Mouse (Mus musculus) liver, embryonic 12.5 days (tissue): ENCODE data around the gene Nme4. TPM values are rescaled to one million over a fixed set of nuclear protein-coding genes. Genes with fewer than 3 reads are reported as not detected.

Experiments
- ATAC-seq: fragments of 200-750 bp; cut with Nextera tagmentation; 2 replicates; pipeline ENCODE4 v1.8.0; 2017; ENCODE audit warnings: moderate number of reproducible peaks, mild to moderate bottlenecking, moderate library complexity
- H3K27ac ChIP-seq: fragments of 300-500 bp; sonication (generic); 2 replicates; pipeline ENCODE4 v1.5.1; 2016; ENCODE audit warnings: mild to moderate bottlenecking
- H3K27me3 ChIP-seq: fragments of 300-500 bp; sonication (generic); replicated peaks from 2 replicates; pipeline ENCODE4 v1.6.1; 2016; ENCODE audit warnings: mild to moderate bottlenecking, moderate library complexity
- H3K36me3 ChIP-seq: fragments of 300-500 bp; sonication (generic); 2 replicates; pipeline ENCODE4 v1.6.1; 2016; ENCODE audit warnings: mild to moderate bottlenecking, moderate library complexity
- H3K4me1 ChIP-seq: fragments of 300-500 bp; sonication (generic); 2 replicates; pipeline ENCODE4 v1.6.1; 2016
- H3K4me2 ChIP-seq: fragments of 300-500 bp; sonication (generic); 2 replicates; pipeline ENCODE4 v1.6.1; 2016; ENCODE audit warnings: mild to moderate bottlenecking, moderate library complexity
- H3K4me3 ChIP-seq: fragments of 300-500 bp; sonication (generic); 2 replicates; pipeline ENCODE4 v1.5.1; 2016; ENCODE audit warnings: mild to moderate bottlenecking, moderate library complexity
- H3K9ac ChIP-seq: fragments of 300-500 bp; sonication (generic); 2 replicates; pipeline ENCODE4 v1.6.1; 2016; ENCODE audit warnings: mild to moderate bottlenecking, moderate library complexity
- H3K9me3 ChIP-seq: fragments of 300-500 bp; sonication (generic); replicated peaks from 2 replicates; pipeline ENCODE4 v1.6.1; 2016; ENCODE audit warnings: mild to moderate bottlenecking, moderate library complexity
- WGBS: fragments of 180-500 bp; shearing (Covaris S2); methylation state at CpG from one replicate; pipeline ENCODE4 v1.1.7; 2016; ENCODE audit not compliant: insufficient replicate concordance; 5-methylcytosine and 5-hydroxymethylcytosine counted together
- polyA plus RNA-seq: library from polyadenylated mRNA; unstranded; fragments of >200 nt; fragmentation: Nextera tagmentation; extraction: Ambion mirVana; gene quantifications from 2 replicates; pipeline ENCODE4 v1.2.1, GENCODE M21; 2016

The Nme4 gene
- polyA plus RNA-seq, 1 experiment from 2014 or later, result 65.9 TPM

DNA sequence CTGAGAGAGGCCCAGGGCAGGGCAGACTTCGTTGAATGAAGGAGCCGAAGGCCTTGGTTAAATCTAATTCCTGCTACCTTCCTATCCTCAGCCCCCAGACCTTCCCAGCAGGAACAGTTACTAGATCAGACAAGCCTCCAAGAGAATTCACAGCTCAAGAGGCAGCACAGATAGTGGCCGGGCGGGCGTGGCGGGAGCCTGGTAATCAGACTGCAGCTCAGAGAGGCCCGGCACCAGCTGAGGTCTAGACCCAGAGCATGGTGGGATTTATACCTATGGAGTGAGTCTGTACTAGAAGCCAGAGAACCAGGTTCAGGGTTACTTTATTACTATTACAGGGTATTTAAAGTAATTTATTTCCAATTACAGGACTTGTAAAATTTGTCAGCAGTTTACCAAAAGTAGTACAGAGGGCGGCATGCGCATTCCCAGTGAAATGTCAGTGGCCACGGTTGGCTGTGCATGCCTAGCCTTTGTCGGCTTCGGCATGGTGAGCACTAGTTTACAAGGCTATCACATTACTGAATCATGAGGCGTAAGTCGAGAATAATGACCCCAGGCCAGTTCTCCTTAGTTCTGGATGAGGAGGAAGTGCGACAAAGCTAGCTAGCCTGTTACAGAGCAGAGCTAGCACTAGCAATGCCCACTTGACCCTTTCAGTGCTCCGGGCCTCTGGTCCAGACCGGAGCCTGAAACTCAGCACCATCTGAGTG, 41.1 kb downstream of the Nme4 start:
- Histone ChIP-seq H3K9ac (no peak overlapping the region), H3K9me3 (no peaks in the 10 kb centered on the region), H3K36me3 (no peaks in the 10 kb centered on the region), H3K27me3 (peaks cover 12% of the 10 kb centered on the region; the same call in 1 of the 2 replicates), H3K4me2 (no peak overlapping the region), H3K4me1 (peaks cover 17% of the 10 kb centered on the region), H3K27ac (no peak overlapping the region), H3K4me3 (no peak overlapping the region)
- 51% methylated on average over 17 of the region's 17 CpGs for WGBS
- ATAC-seq, result 0 out of 2 replicates have a peak, but pooled peaks have one; percentile 52

- Histone ChIP-seq H3K4me3 (no peak overlapping the region), H3K9me3 (no peaks in the 10 kb centered on the region), H3K9ac (no peak overlapping the region), H3K4me1 (peaks cover 17% of the 10 kb centered on the region), H3K36me3 (no peaks in the 10 kb centered on the region), H3K27me3 (peaks cover 12% of the 10 kb centered on the region; the same call in 1 of the 2 replicates), H3K27ac (no peak overlapping the region), H3K4me2 (no peak overlapping the region)
- no peak for ATAC-seq
- 69% methylated on average over 4 of the region's 4 CpGs for WGBS
Observed at GRCm38 (mm10) chr17:26052706-26053105, 42.7 kb downstream of the Nme4 start.

DNA sequence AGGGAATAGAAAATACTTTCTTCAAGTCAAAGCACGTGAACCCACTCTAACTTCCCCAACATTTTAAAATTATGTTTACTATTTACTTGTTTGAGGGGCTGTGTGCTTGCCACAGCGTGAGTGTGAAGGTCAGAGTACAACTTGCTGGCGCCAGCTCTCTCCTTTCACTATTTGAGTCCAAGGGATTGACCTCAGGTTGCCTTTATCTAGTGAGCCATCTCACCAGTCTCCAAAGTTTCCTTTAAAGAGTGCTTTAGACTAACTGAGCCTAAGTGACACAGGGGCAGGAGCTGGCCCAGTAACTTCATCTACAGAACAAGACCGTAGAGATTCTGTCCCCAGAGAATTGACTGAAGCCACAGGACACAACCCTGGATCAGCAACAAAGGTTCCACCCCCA, 43.3 kb downstream of the Nme4 start:
- H3K27ac ChIP-seq, result no peak overlapping the region
- ATAC-seq, result no peak
- no peak overlapping the region for H3K4me3 ChIP-seq
- H3K4me1 ChIP-seq, result peaks cover 17% of the 10 kb centered on the region
- H3K9me3 ChIP-seq, result no peaks in the 10 kb centered on the region
- WGBS, result 69% methylated on average over 4 of the region's 4 CpGs
- H3K27me3 ChIP-seq, result peaks cover 12% of the 10 kb centered on the region; the same call in 1 of the 2 replicates
- H3K9ac ChIP-seq, result no peak overlapping the region
- no peaks in the 10 kb centered on the region for H3K36me3 ChIP-seq
- no peak overlapping the region for H3K4me2 ChIP-seq

GRCm38 (mm10) chr17:26048118-26048517, 47.3 kb downstream of the Nme4 start:
- no peak overlapping the region for H3K4me2 ChIP-seq
- no peak overlapping the region for H3K9ac ChIP-seq
- no peak for ATAC-seq
- no peaks in the 10 kb centered on the region for H3K27me3 ChIP-seq
- 82% methylated on average over 8 of the region's 8 CpGs for WGBS
- 0 out of 2 replicates have a peak, but pooled peaks cover 4% of the 10 kb centered on the region for H3K4me1 ChIP-seq
- no peak overlapping the region for H3K27ac ChIP-seq
- no peaks in the 10 kb centered on the region for H3K9me3 ChIP-seq
- no peak overlapping the region for H3K4me3 ChIP-seq
- no peaks in the 10 kb centered on the region for H3K36me3 ChIP-seq

GRCm38 (mm10) chr17:26046253-26046997, 49.0 kb downstream of the Nme4 start:
- Histone ChIP-seq H3K27ac (no peak overlapping the region), H3K27me3 (no peaks in the 10 kb centered on the region), H3K36me3 (no peaks in the 10 kb centered on the region), H3K4me2 (no peak overlapping the region), H3K4me3 (no peak overlapping the region), H3K9me3 (no peaks in the 10 kb centered on the region), H3K9ac (no peak overlapping the region), H3K4me1 (no peaks in the 10 kb centered on the region)
- no peak for ATAC-seq
- WGBS, result 52% methylated on average over 10 of the region's 10 CpGs

- H3K4me1 ChIP-seq, result no peaks in the 10 kb centered on the region
- no peaks in the 10 kb centered on the region for H3K36me3 ChIP-seq
- ATAC-seq, result no peak
- H3K27me3 ChIP-seq, result no peaks in the 10 kb centered on the region
- no peak overlapping the region for H3K9ac ChIP-seq
- no peak overlapping the region for H3K27ac ChIP-seq
- no peaks in the 10 kb centered on the region for H3K9me3 ChIP-seq
- no peak overlapping the region for H3K4me2 ChIP-seq
- 60% methylated on average over 4 of the region's 4 CpGs for WGBS
- H3K4me3 ChIP-seq, result no peak overlapping the region
Observed at GRCm38 (mm10) chr17:26045285-26045684, 50.1 kb downstream of the Nme4 start.

DNA sequence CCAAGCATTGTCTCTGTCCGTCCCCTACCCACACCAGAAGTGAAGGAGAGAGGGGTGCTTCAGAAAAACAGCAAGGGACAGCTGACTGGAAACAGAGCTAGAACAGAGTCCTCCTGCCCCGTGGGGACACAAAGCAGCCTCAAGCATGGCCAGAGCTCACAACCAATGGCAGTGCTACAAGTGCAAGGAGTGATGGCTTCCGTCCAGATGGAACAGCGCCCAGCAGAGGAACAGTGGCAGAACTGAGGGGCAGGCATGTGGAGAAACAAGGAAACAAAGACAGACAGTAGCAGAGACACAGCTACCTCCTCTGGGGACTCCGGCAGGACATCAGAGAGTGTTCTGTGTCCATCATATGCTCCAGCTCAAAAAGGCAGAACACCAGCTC, 52.2 kb downstream of the Nme4 start:
- Histone ChIP-seq H3K27me3 (no peaks in the 10 kb centered on the region), H3K36me3 (no peaks in the 10 kb centered on the region), H3K27ac (no peak overlapping the region), H3K4me3 (no peak overlapping the region), H3K4me1 (no peaks in the 10 kb centered on the region), H3K4me2 (no peak overlapping the region), H3K9me3 (no peaks in the 10 kb centered on the region), H3K9ac (no peak overlapping the region)
- ATAC-seq, result no peak
- WGBS, result 67% methylated on average over 5 of the region's 5 CpGs

DNA sequence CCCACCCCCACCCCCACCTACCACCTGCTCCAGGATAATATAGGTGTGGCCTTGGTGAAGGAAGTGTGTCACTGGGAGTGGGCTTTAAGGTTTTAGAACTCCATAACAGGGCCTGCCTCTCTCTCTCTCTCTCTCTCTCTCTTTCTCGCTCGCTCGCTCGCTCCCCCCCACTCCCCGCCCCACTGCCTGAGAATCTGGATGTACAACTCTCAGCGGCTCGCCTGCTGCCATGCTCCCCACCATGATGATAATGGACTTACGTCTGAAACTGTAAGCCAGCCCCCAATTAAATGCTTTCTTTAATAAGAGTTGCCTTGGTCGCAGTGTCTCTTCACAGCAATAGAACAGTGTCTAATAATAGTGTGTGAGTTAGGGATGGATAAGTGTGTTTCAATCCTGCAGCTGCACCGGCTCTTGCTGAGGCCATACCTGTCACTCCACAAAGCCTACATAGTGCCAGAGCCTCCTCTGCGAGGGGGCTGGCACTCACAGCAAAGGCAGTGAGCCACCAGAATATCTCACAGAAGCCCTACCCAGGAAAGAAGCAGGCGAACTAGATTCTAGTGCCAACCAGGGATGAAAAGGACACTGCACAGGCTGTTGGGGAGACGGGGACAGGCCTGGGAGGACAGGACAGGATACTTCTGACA, 52.7 kb downstream of the Nme4 start:
- Histone ChIP-seq H3K27ac (no peak overlapping the region), H3K36me3 (no peaks in the 10 kb centered on the region), H3K4me1 (no peaks in the 10 kb centered on the region), H3K4me3 (no peak overlapping the region), H3K4me2 (no peak overlapping the region), H3K27me3 (no peaks in the 10 kb centered on the region), H3K9me3 (no peaks in the 10 kb centered on the region), H3K9ac (no peak overlapping the region)
- 72% methylated on average over 10 of the region's 13 CpGs for WGBS
- no peak for ATAC-seq

Other genes starting within 250 kb of the Nme4 start
- gene Wdr90, start 234.1 kb downstream of the Nme4 start, polyA plus RNA-seq, result 19.5 and 19.6 TPM in 2 replicates
- gene Mcrip2, start 226.8 kb downstream of the Nme4 start, polyA plus RNA-seq, result 68.0 and 70.3 TPM in 2 replicates
- 52.3 and 53.5 TPM in 2 replicates for gene Mettl26, start 220.5 kb downstream of the Nme4 start, polyA plus RNA-seq
- gene Wfikkn1, start 214.7 kb downstream of the Nme4 start, polyA plus RNA-seq, result 0.83 and 0.91 TPM in 2 replicates
- 9.9 and 11.8 TPM in 2 replicates for gene Rab40c, start 175.9 kb downstream of the Nme4 start, polyA plus RNA-seq
- 161 and 171 TPM in 2 replicates for gene Pigq, start 150.7 kb downstream of the Nme4 start, polyA plus RNA-seq
- 5.0 and 7.3 TPM in 2 replicates for gene Nhlrc4, start 150.6 kb downstream of the Nme4 start, polyA plus RNA-seq
- gene A930017K11Rik, start 143.0 kb downstream of the Nme4 start, polyA plus RNA-seq, result 0.36 and 0.49 TPM in 2 replicates
- 20.4 and 21.3 TPM in 2 replicates for gene Capn15, start 109.8 kb downstream of the Nme4 start, polyA plus RNA-seq
- gene Rab11fip3, start 26.0 kb downstream of the Nme4 start, polyA plus RNA-seq, result 4.2 and 4.3 TPM in 2 replicates
- 12.0 and 13.2 TPM in 2 replicates for gene Decr2, start 5.3 kb downstream of the Nme4 start, polyA plus RNA-seq
- 1.9 and 2.2 TPM in 2 replicates for gene Tmem8, start 17.7 kb upstream of the Nme4 start, polyA plus RNA-seq
- gene Mrpl28, start 27.9 kb upstream of the Nme4 start, polyA plus RNA-seq, result 162 and 174 TPM in 2 replicates
- gene Axin1, start 43.1 kb upstream of the Nme4 start, polyA plus RNA-seq, result 15.2 and 16.4 TPM in 2 replicates
- 96.4 and 96.5 TPM in 2 replicates for gene Pdia2, start 103.5 kb upstream of the Nme4 start, polyA plus RNA-seq
- gene Rgs11, start 107.3 kb upstream of the Nme4 start, polyA plus RNA-seq, result 0.99 and 1.0 TPM in 2 replicates
- 36.1 and 36.9 TPM in 2 replicates for gene Arhgdig, start 112.2 kb upstream of the Nme4 start, polyA plus RNA-seq
- 12.1 and 13.1 TPM in 2 replicates for gene Fam234a, start 148.6 kb upstream of the Nme4 start, polyA plus RNA-seq
- gene Luc7l, start 157.3 kb upstream of the Nme4 start, polyA plus RNA-seq, result 59.4 and 62.6 TPM in 2 replicates